Mouse (Mus musculus) hindbrain, embryonic 16.5 days (tissue): Measurements from ENCODE around the gene Dis3. TPM values are rescaled to one million over a fixed set of nuclear protein-coding genes. Genes with fewer than 3 reads are reported as not detected.
A peak's percentile ranks its signal among the peaks of the same experiment; 100 is the strongest.

Experiments used
- ATAC-seq: fragments of 200-750 bp; cut with Nextera tagmentation; 2 replicates; pipeline ENCODE4 v1.8.0; 2017; ENCODE audit warnings: moderate TSS enrichment, moderate library complexity
- H3K27ac ChIP-seq: fragments of 300-500 bp; sonication (generic); 2 replicates; pipeline ENCODE4 v1.5.1; 2014; ENCODE audit warnings: low read depth, mild to moderate bottlenecking, control low read depth, low read length, moderate library complexity
- H3K27me3 ChIP-seq: fragments of 300-500 bp; sonication (generic); replicated peaks from 2 replicates; pipeline ENCODE4 v1.6.1; 2014; ENCODE audit warnings: low read length; ENCODE audit not compliant: control insufficient read depth, insufficient read depth
- H3K36me3 ChIP-seq: fragments of 300-500 bp; sonication (generic); 2 replicates; pipeline ENCODE4 v1.6.1; 2014; ENCODE audit warnings: mild to moderate bottlenecking, low read length, moderate library complexity, mixed read lengths; ENCODE audit not compliant: control insufficient read depth, insufficient read depth
- H3K4me1 ChIP-seq: fragments of 300-500 bp; sonication (generic); 2 replicates; pipeline ENCODE4 v1.6.1; 2014; ENCODE audit warnings: low read depth, low read length; ENCODE audit not compliant: control insufficient read depth, insufficient read depth
- H3K4me2 ChIP-seq: fragments of 300-500 bp; sonication (generic); 2 replicates; pipeline ENCODE4 v1.6.1; 2014; ENCODE audit warnings: mild to moderate bottlenecking, low read length, control low read depth, moderate library complexity
- H3K4me3 ChIP-seq: fragments of 300-500 bp; sonication (generic); 2 replicates; pipeline ENCODE4 v1.5.1; 2014; ENCODE audit warnings: mild to moderate bottlenecking, low read length, control low read depth, moderate library complexity
- H3K9ac ChIP-seq: fragments of 300-500 bp; sonication (generic); 2 replicates; pipeline ENCODE4 v1.6.1; 2014; ENCODE audit warnings: low read depth, mild to moderate bottlenecking, control low read depth, low read length, moderate library complexity
- H3K9me3 ChIP-seq: fragments of 300-500 bp; sonication (generic); 2 replicates; pipeline ENCODE4 v1.6.1; 2014; ENCODE audit warnings: mild to moderate bottlenecking, low read length, moderate library complexity; ENCODE audit not compliant: control insufficient read depth
- WGBS: fragments of 180-500 bp; shearing (Covaris S2); extraction: QIAGEN DNeasy Blood & Tissue Kit; methylation state at CpG from one replicate; pipeline ENCODE4 v1.1.7; 2014; 5-methylcytosine and 5-hydroxymethylcytosine counted together
- polyA plus RNA-seq: library from polyadenylated mRNA; unstranded; fragments of >200 nt; fragmentation: Nextera tagmentation; extraction: Ambion mirVana; gene quantifications from 2 replicates; pipeline ENCODE4 v1.2.1, GENCODE M21; 2015

Dis3 gene
- polyA plus RNA-seq, 1 experiment from 2014 or later = 19.8 TPM

GRCm38 (mm10) chr14:99099967-99100587 is 507 bp upstream of the Dis3 start:
- Histone ChIP-seq H3K4me2 (peak overlapping the region; percentile 46), H3K27ac (0 out of 2 replicates have a peak overlapping the region, but pooled peaks have one; percentile 49), H3K9ac (peak overlapping the region; percentile 75), H3K4me1 (peaks cover 13% of the 10 kb centered on the region), H3K36me3 (peaks cover 10% of the 10 kb centered on the region; the same call in 1 of the 2 replicates), H3K9me3 (no peaks in the 10 kb centered on the region), H3K27me3 (no peaks in the 10 kb centered on the region), H3K4me3 (peak overlapping the region; percentile 97)
- 7% methylated on average over 18 of the region's 20 CpGs for WGBS
- peak; percentile 4; the same call in 1 of the 2 replicates for ATAC-seq

- H3K4me2 ChIP-seq = no peak overlapping the region
- H3K4me1 ChIP-seq = no peaks in the 10 kb centered on the region
- H3K27me3 ChIP-seq = no peaks in the 10 kb centered on the region
- no peak overlapping the region for H3K9ac ChIP-seq
- H3K36me3 ChIP-seq = peaks cover 35% of the 10 kb centered on the region
- H3K4me3 ChIP-seq = no peak overlapping the region
- ATAC-seq = no peak
- H3K9me3 ChIP-seq = no peaks in the 10 kb centered on the region
- H3K27ac ChIP-seq = no peak overlapping the region
- WGBS = 92% methylated on average over 7 of the region's 7 CpGs
Measured at GRCm38 (mm10) chr14:99088947-99089346, 10.6 kb downstream of the Dis3 start.

- 86% methylated on average over 4 of the region's 4 CpGs for WGBS
- H3K27ac ChIP-seq = no peak overlapping the region
- no peaks in the 10 kb centered on the region for H3K27me3 ChIP-seq
- H3K4me1 ChIP-seq = no peaks in the 10 kb centered on the region
- peaks cover 11% of the 10 kb centered on the region for H3K36me3 ChIP-seq
- H3K9ac ChIP-seq = no peak overlapping the region
- no peak for ATAC-seq
- no peak overlapping the region for H3K4me3 ChIP-seq
- H3K4me2 ChIP-seq = no peak overlapping the region
- no peaks in the 10 kb centered on the region for H3K9me3 ChIP-seq
Measured at GRCm38 (mm10) chr14:99071146-99071545, 28.4 kb downstream of the Dis3 start.

GRCm38 (mm10) chr14:99063091-99063490 is 36.5 kb downstream of the Dis3 start:
- Histone ChIP-seq H3K27me3 (no peaks in the 10 kb centered on the region), H3K4me2 (no peak overlapping the region), H3K4me3 (no peak overlapping the region), H3K4me1 (no peaks in the 10 kb centered on the region), H3K9me3 (no peaks in the 10 kb centered on the region), H3K36me3 (peaks cover 5% of the 10 kb centered on the region), H3K27ac (no peak overlapping the region), H3K9ac (no peak overlapping the region)
- no peak for ATAC-seq
- WGBS = 98% methylated on average over 2 of the region's 2 CpGs

GRCm38 (mm10) chr14:99060616-99061015 is 39.0 kb downstream of the Dis3 start:
- H3K4me2 ChIP-seq = no peak overlapping the region
- H3K27me3 ChIP-seq = no peaks in the 10 kb centered on the region
- 83% methylated on average over 12 of the region's 12 CpGs for WGBS
- no peak overlapping the region for H3K9ac ChIP-seq
- no peaks in the 10 kb centered on the region for H3K9me3 ChIP-seq
- H3K27ac ChIP-seq = no peak overlapping the region
- no peak for ATAC-seq
- H3K36me3 ChIP-seq = peaks cover 5% of the 10 kb centered on the region
- H3K4me3 ChIP-seq = no peak overlapping the region
- H3K4me1 ChIP-seq = no peaks in the 10 kb centered on the region

- no peak overlapping the region for H3K9ac ChIP-seq
- no peak overlapping the region for H3K4me3 ChIP-seq
- H3K27me3 ChIP-seq = no peaks in the 10 kb centered on the region
- ATAC-seq = no peak
- H3K4me1 ChIP-seq = no peaks in the 10 kb centered on the region
- peaks cover 5% of the 10 kb centered on the region for H3K36me3 ChIP-seq
- H3K9me3 ChIP-seq = no peaks in the 10 kb centered on the region
- no peak overlapping the region for H3K4me2 ChIP-seq
- no peak overlapping the region for H3K27ac ChIP-seq
- 85% methylated on average over 7 of the region's 7 CpGs for WGBS
Measured at GRCm38 (mm10) chr14:99058959-99059586, 40.5 kb downstream of the Dis3 start.

GRCm38 (mm10) chr14:99046782-99047181 is 52.8 kb downstream of the Dis3 start:
- peaks cover 19% of the 10 kb centered on the region for H3K4me1 ChIP-seq
- no peaks in the 10 kb centered on the region for H3K9me3 ChIP-seq
- WGBS = under 1% methylated on average over 15 of the region's 15 CpGs
- peak; percentile 16; the same call in 1 of the 2 replicates for ATAC-seq
- H3K27ac ChIP-seq = peak overlapping the region; percentile 86; the same call in 1 of the 2 replicates
- H3K4me2 ChIP-seq = peak overlapping the region; percentile 93
- peak overlapping the region; percentile 98 for H3K4me3 ChIP-seq
- H3K36me3 ChIP-seq = no peaks in the 10 kb centered on the region
- no peaks in the 10 kb centered on the region for H3K27me3 ChIP-seq
- peak overlapping the region; percentile 97 for H3K9ac ChIP-seq

GRCm38 (mm10) chr14:99046031-99046781 is 53.4 kb downstream of the Dis3 start, which contains the start of the genes Mzt1 and Bora:
TSS of gene Mzt1 (minus strand) at chr14:99046134.
TSS of gene Bora (plus strand) at chr14:99046222.
- Histone ChIP-seq H3K4me2 (peak within 1 kb of the TSS; percentile 93), H3K4me3 (peak within 1 kb of the TSS; percentile 98), H3K4me1 (peaks cover 22% of the 10 kb centered on the region), H3K36me3 (no peaks in the 10 kb centered on the region), H3K9me3 (no peaks in the 10 kb centered on the region), H3K9ac (peak within 1 kb of the TSS; percentile 97), H3K27me3 (no peaks in the 10 kb centered on the region), H3K27ac (peak within 1 kb of the TSS; percentile 86)
- peak; percentile 97 for ATAC-seq
- under 1% methylated on average over 71 of the region's 81 CpGs for WGBS
